23 mouse cellular contexts compared by ENCODE assay signal in the genomic region with DNA sequence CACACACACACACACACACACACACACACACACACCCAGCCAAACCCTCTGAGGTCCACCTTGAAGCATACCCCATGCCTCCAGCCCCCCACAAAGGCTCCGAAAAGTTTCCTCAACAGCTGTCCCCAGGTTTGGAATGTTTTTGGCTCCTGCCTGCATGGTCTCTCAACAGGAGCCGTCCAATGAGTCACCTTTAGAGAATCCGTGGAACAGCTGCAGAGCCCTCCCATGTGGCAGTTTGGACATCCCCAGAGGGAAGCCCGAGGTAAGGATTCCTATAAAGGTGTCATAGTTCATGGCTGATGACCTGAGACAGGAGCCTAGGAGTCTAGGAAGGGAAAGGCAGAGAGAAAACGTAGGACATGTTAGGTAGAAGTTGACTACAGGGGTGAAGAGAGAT. TPM values are rescaled to one million over a fixed set of nuclear protein-coding genes. Genes with fewer than 3 reads are reported as not detected.
DNase-seq lines count a peak whose midpoint lies in the region; TF ChIP-seq lines count a peak whose summit lies in the region.
"Had no signal": no experiment of that assay in that cellular context is flagged by ENCODE, and none has a peak within 500 bp of the region (broad histone marks: within the 10 kb centered on the region; RNA-seq: fewer than 3 reads in every experiment).

No protein-coding gene starts in this region.

- TF ChIP-seq POLR2A in myocyte (IDR thresholded peaks at IDR 0.05; ENCODE audit: insufficient read length, low read depth): no peak

- H3ac ChIP-seq in myocyte (ENCODE audit: control insufficient read depth, insufficient read length): no peak overlapping the region

- no peak overlapping the region for H3K4me2 ChIP-seq in myocyte (ENCODE audit: low read depth)
- H3K4me2 ChIP-seq: embryonic facial prominence, embryonic 13.5 days; embryonic facial prominence, embryonic 15.5 days; forebrain, embryonic 12.5 days had no signal

- peak; percentile 55 for DNase-seq in 3134 (ENCODE audit: extremely low read depth, insufficient read length, low spot score)
- peak; percentile 70 for DNase-seq in 3T3-L1 (ENCODE audit: low read depth, low spot score)
- DNase-seq in NIH3T3 (ENCODE audit: low read depth): peak; percentile 32
- no peak for DNase-seq in adipocyte (ENCODE audit: low spot score)
- DNase-seq in testis, postnatal 10 days (ENCODE audit: low spot score): no peak
- DNase-seq in cerebellum, adult 18-20 months: no peak
- DNase-seq: adrenal gland, adult 8-10 months; adrenal gland, postnatal 14 days; adrenal gland, postnatal 36 days; cerebellum, adult 11-12 months; cerebellum, adult 8-10 months; cerebellum, adult 9-11 months; cerebellum, postnatal 14 days; cerebellum, postnatal 36 days; embryo, embryonic 11 days had no signal

- H3K4me3 ChIP-seq in myocyte: no peak overlapping the region
- H3K4me3 ChIP-seq: embryonic facial prominence, embryonic 13.5 days; embryonic facial prominence, embryonic 15.5 days; erythroblast, embryonic 14.5 days; forebrain, embryonic 10.5 days; forebrain, embryonic 12.5 days had no signal

- H3K79me2 ChIP-seq in myocyte (ENCODE audit: control insufficient read depth, insufficient read depth): no peaks in the 10 kb centered on the region

- no peaks in the 10 kb centered on the region for H3K36me3 ChIP-seq in myocyte (ENCODE audit: control insufficient read depth, insufficient read depth)
- H3K36me3 ChIP-seq: embryonic facial prominence, embryonic 13.5 days; embryonic facial prominence, embryonic 15.5 days; forebrain, embryonic 10.5 days; forebrain, embryonic 12.5 days; G1E had no signal

- H3K27me3 ChIP-seq in myocyte (ENCODE audit: control insufficient read depth, insufficient read depth, insufficient read length): no peaks in the 10 kb centered on the region
- H3K27me3 ChIP-seq: CH12.LX; embryonic facial prominence, embryonic 13.5 days; embryonic facial prominence, embryonic 15.5 days; forebrain, embryonic 12.5 days had no signal

TF ChIP-seq in myocyte, 11 proteins besides CTCF, POLR2A, EP300 and RAD21:
- peak; percentile 10 for TF ChIP-seq TCF3 (IDR thresholded peaks at IDR 0.05; ENCODE audit: insufficient read length, low read depth)
- TF ChIP-seq POLR2AphosphoS2 (IDR thresholded peaks at IDR 0.05; ENCODE audit: insufficient read length, low read depth): no peak
- no peak for TF ChIP-seq MAX (IDR thresholded peaks at IDR 0.05; ENCODE audit: low read depth)
- no peak for TF ChIP-seq SRF (IDR thresholded peaks at IDR 0.05; ENCODE audit: control insufficient read depth, insufficient read length, low read depth)
- TF ChIP-seq REST (IDR thresholded peaks at IDR 0.05; ENCODE audit: insufficient read depth, insufficient read length): no peak
- peak; percentile 85 for TF ChIP-seq TCF12 (IDR thresholded peaks at IDR 0.05; ENCODE audit: insufficient read depth, poor library complexity, severe bottlenecking)
- TF ChIP-seq MYOD1 (IDR thresholded peaks at IDR 0.05; ENCODE audit: control insufficient read depth in 1 of 3, insufficient read length in 2 of 3, low read depth in 2 of 3): peak; percentile 77 to 87 (median 86)
- TF ChIP-seq E2F4 (IDR thresholded peaks at IDR 0.05; ENCODE audit: insufficient read depth): no peak
- TF ChIP-seq USF1 (IDR thresholded peaks at IDR 0.05; ENCODE audit: low read depth): peak; percentile 77
- TF ChIP-seq MYOG (IDR thresholded peaks at IDR 0.05; ENCODE audit: control insufficient read depth in 1 of 3, insufficient read depth in 1 of 3, insufficient read length in 2 of 3, low read depth in 2 of 3): peak; percentile 23 to 90 (median 75)
- no peak for TF ChIP-seq CEBPB (IDR thresholded peaks at IDR 0.05; ENCODE audit: insufficient read depth, poor library complexity, severe bottlenecking)

RNA-seq across cellular contexts. Expression of a gene that starts 34.0 kb away (rescaled TPM):
- polyA plus RNA-seq in myocyte (2012; fragmentation: generic; extraction: Trizol): 45.1 TPM

RNA-seq across cellular contexts. Expression of a gene that starts 48.6 kb away (rescaled TPM):
- polyA plus RNA-seq in myocyte (2012; fragmentation: generic; extraction: Trizol): 39.9 TPM

RNA-seq across cellular contexts. Expression of a gene that starts 54.0 kb away (rescaled TPM):
- polyA plus RNA-seq in myocyte (2012; fragmentation: generic; extraction: Trizol): 42.8 TPM

RNA-seq across cellular contexts. Expression of a gene that starts 54.3 kb away (rescaled TPM):
- polyA plus RNA-seq in myocyte (2012; fragmentation: generic; extraction: Trizol): 7.4 TPM

Comparison
In these comparisons a context has a peak if more than half of its experiments do, and no peak if none do; other contexts are left out.
1. DNase-seq: peak in 3134 (single experiment), 3T3-L1 (single experiment) and NIH3T3 (single experiment); none in adipocyte (single experiment), testis, postnatal 10 days (single experiment) and cerebellum, adult 18-20 months (0 of 2).